Mouse (Mus musculus): ENCODE measurements around the gene Sec14l1.
A peak's percentile ranks its signal among the peaks of the same experiment; 100 is the strongest.

The Sec14l1 gene

DNA sequence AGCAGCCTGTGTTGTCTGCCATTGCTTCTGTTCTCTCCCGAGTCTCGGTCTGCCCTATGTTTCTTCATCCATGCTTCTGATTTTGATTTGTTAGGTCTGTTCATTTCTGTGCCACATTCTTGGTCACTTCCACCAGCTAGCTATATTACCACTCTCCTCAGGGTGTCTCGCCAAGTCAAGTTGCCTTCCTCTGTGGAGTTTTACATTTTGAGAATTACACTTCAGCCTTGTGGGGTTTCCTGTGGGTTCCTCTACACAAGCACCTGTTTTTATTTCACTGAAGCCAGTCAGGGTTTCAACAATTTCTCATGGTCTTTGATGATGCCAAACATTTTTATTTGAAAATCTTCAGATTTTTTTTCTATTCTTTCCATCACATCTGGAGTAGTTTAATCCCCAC is 67.8 kb downstream of the Sec14l1 start:
- no peak for DNase-seq (ENCODE audit: low read depth, low spot score)

DNA sequence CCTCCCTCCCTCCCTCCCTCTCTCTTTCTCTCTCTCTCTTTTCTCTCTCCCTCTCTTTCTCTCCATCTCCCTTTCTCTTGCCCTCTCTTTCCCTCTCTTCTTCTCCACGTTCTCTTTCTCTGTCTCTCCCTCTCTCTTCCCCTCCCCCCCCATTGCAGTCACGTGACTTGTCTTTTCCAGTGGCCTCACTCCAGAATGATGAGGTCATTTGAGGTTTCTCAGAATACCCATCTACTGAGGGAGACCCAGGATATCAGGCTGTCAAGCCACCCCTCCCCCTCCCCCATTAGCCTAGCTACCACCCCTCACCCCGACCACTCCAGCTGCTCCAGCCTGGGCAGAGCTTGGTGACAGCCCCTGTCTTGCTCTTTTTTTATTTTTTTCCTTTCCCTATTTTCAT is 68.3 kb downstream of the Sec14l1 start:
- DNase-seq (ENCODE audit: low read depth, low spot score) = no peak

DNA sequence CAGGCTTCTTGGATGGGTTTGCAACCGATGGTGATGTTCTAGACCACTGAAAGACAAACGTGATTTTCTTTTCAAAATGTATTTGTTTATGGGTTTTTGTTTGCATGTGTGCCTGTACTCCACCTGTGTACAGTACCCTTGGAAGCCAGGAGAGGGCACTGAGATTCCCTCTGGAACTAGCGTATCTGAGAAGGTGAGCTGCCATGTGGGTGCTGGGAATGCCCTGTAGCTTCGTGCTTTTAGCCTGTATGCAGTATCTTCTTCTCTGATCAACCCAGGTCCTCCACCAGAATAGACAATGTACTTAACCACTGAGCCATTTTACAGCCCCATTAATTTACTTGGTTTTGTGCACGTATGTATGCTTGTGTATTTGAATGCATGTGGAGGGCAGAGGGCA is 68.9 kb downstream of the Sec14l1 start:
- no peak for DNase-seq (ENCODE audit: low read depth, low spot score)

DNA sequence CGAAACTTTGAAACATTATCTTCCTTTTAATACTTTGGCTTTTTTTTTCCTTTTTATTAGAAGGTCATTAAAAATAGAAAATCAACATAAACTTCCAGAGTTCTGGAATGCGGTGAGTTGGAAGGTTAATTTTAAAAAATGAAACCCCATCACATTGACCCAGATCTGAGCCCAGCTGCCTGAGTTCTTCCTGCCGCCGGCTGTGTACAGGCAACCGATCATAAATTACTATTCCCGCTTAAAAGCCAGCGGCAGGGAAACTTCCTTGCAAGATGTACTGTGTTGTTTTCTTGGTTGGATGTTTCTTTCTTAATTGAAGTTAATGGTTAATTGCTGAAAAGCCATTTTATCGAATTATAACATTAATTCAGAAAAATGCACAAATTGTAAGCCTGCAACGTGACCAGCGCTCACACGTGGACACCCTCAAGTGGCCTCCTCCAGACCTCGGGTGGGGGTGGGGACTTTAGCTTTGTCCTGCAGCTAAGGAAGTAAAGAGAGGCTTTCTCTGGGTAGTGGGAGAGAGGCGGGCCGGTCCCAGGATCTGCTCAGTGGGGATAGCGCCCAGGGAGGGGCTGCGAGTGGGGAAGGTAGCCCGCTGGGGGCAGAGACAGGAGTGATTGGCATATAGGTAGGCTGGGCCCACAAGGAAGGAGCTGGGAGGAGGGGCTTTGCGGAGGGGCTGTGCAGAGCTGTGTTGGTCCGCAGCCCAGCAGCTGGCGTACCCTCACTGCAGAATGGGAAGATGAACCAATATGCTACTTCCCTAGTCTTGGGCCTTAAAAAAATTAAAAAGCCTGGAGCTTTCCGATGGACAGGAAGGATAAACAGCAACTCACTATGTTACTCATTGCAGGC is 70.3 kb downstream of the Sec14l1 start:
- no peak for DNase-seq (ENCODE audit: low read depth, low spot score)

DNA sequence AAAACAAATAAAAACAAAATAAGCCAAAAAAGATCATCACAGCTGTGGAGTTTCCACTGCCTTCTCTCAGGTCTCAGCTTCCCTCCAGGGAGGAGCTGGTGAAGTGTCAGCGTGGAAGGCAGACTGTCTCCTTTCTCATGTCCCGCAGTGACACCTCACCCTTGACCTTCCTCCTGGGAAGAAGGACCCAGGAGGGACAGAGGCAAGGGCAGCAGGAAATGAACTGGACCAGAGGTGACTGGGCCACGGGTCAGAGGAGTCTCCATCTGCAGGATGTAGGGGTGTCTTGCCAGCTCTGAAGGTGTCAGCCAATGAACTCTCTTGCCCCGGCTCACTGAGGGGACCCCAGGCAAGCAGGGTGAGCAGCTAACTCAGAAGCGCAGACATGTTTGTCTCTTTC is 76.6 kb downstream of the Sec14l1 start:
- no peak for DNase-seq (ENCODE audit: low read depth, low spot score)

DNA sequence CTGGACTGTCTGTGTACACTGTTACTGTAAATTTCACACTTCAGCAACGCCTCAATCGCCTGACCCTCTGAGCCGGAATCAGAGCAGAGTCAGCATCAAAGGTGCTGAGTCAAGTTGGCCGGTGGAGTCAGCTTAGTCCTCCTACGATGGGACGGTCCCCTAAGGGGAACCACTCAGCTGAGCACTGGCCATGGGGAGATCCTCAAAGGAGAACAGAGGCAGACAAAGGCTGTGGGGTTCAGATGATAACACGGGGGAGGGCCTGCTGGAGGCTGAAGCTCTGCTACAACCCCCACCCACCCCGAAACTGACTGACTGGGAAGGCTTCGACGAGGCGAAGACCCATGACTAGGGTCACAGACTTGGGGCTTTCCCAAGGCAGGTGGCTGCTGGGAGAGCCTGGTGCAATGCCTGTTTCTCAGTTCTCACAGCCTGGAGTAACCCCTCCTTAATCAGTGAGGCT is 79.5 kb downstream of the Sec14l1 start:
- DNase-seq (ENCODE audit: low read depth, low spot score) = no peak

DNA sequence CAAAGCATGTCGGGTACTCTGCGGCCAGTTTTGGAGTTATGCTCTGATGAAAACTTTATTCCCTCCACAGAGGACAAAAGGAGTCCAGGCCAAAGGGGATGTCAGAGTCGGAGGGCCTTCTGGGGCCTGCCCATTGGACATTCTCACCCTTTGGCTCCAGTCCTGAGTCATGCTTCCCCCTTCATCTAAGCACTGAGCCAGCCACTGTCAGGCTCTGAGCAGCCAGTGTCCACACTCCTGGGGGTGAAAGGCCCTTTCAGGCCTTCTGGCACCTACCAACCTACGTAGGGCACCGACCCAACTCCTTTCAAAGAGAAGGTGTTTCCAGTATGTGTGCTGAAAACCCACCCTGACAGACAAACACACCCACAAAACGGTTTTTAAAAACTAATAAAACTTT is 80.6 kb downstream of the Sec14l1 start:
- no peak for DNase-seq (ENCODE audit: low read depth, low spot score)

DNA sequence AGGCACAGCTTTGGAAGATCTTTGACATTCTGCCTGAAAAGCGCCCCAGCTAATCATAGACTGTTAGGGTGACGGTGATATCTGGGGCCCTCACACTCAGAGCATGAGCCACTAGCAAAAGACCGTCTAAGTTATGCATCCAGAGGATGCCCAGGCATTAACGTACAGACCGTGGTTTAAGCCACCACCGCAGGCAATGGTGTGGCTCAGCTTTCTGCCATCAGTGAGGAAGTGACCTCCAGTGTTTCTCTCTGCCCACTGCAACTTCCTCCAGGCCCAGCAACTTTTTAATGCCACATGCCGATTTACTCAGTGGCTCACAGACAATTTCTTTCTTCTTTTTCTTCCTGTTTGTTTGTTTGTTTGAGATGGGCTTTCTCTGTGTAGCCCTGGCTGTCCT is 81.7 kb downstream of the Sec14l1 start:
- DNase-seq (ENCODE audit: low read depth, low spot score) = no peak

DNA sequence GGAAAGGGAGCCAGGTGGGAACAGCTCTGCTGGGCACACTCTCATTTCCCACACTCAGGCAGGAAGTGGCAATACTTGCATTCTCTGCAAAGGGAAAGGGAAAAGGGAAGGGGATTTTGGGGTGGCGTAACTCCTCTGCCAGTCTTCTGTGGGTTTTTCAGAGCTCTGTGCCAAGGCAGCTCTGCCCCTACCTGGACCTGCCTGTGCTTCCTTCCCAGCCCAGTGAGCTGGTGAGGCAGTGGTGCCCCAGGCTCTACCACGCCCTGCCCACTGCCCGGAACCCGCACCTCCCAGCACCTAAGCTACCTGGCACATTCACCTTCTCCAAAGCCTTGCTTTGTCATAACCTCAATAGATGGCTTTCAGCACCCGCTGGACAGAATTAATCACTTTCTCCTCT is 83.2 kb downstream of the Sec14l1 start:
- DNase-seq (ENCODE audit: low read depth, low spot score) = no peak

DNA sequence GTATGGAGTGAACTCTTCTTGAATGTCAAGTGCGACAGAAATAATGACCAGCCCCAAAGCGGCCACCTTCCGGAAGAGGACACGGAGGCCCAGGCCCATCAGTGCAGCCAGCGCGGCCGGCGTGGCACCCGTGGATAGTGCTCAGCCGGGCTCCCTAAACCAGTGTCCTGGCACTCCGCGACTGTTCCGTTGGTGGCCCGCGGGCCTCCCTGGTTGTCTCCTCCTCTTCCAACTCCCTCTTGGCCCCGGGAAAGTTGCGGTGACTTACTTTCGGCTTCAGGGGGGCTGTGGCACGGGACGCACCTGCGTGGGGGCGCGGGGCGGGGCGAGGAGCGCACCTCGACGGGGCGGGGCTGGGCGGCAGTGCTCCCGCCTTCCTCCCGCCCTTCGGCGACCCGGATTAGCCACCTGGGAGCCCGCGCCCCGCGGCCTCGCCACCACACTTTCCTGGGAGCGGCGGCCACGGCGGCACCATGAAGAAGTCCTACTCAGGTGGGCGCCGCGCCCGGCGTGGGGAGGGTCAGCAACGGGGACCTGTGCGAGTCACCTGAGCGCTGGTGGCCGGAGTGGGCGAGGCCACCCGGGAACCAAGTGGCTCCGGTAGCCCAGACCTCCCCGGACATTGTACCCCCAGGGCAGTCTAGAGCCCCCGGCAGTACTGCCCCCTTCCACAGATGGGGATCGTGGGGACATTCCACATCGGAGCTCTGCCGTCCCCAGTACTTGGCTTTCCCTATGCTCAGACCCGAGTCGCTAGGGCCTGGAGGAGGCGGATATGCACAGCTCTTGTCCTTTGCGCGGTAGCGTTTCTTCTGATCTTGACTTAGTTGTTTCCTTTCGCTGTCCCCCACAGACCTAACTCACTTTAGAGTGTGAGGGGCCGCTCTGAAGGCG is 84.6 kb downstream of the Sec14l1 start, which contains the start of gene Sept9:
TSS of gene Sept9 (plus strand) at position 380 of the 894 bp plus-strand sequence.
- no peak for DNase-seq (ENCODE audit: low read depth, low spot score)

DNA sequence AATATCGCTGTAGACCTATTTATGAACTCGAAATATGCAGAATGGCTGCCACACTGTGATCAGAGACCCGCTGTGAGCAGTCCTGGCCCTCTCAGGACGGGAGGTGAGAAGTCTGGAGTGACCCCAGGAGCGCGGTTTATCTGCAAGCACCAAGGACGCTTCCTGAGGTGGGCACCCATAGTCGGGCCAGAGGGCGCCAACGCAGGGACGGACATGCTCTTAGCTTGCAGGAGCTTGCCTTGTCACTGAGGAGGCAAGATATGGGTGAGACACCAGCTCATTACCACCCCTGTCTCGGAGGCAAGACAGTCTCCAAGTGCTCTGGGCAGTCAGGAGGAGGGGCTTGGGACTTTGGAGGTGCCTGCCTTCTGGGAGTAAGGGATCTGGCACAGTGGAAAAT is 86.9 kb downstream of the Sec14l1 start:
- no peak for DNase-seq (ENCODE audit: low read depth, low spot score)

DNA sequence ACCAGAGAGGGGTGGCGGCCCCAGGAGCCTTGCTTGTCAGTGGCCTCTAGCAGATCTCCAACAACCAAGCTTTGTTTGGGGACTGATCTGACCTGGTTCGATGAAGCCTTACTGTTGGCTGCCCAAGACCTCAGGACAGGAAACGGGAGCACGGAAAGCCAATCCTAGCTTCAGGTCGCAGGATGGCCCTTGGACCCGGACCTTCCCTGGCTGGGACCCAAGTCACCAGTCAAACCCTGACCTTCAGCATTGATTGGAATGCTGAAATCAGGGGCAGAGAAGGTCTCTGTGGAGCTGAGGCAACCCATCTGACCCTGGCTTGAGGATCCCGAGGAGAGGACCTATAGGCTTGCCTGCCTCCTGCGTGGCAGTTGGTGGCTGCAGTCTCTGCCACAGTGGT is 89.6 kb downstream of the Sec14l1 start:
- no peak for DNase-seq (ENCODE audit: low read depth, low spot score)

DNA sequence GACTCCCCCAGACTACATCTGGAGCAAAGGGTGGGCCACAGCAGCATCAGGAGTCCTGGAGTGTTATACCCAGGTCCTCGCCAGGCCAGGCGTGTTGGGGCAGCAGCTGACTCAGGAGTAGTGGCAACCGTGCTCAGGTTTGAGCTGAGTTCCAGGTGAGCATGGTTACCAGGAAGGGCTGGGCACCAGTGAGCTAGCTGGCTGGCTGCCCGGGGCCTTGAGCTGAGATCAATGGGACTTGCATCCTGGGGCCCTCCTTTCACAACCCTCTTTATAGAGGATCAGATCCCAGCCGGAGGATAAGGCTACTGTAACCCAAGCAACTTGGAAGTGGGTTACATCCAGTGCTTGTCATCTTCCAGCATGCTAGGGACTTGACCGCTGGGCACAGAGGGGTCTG is 90.1 kb downstream of the Sec14l1 start:
- no peak for DNase-seq (ENCODE audit: low read depth, low spot score)

DNA sequence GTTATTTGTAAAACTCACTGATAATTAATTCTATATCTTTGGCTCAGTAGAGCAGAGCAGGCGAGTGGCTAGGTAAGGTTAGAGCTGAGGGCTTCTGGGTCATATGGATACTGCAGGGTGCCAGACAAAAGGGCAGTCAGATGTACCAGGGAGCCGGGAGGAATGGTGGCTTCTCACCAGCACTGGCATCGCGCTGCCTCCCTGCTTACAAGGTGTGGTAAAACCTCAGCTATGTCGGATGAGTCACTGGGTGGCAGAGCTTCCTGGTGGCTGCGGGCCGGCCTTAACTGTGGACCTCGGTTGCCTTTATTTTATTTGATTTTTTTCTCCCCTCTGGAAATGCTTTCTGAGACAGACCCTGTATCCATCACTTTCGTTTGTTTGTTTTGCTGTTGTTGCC is 90.5 kb downstream of the Sec14l1 start:
- DNase-seq (ENCODE audit: low read depth, low spot score) = peak; percentile 44

DNA sequence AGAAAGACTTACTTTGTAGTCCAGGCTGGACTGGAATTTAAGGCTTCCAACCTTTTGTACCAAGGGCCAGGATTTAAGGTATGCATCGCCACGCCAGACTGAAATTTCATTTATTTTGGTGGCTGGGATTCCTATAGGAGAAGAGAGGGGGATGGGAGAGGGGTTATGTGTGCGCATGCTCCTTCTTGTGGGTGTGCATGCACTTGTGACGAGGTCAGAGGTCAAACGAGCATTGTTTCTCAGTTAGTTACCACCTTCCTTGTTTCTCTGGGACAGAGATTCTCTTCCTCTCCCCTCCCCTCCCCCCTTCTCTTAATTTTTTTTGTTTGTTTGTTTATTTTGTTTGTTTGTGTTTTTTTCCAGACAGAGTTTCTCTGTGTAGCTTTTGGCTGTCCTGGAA is 92.5 kb downstream of the Sec14l1 start:
- DNase-seq (ENCODE audit: low read depth, low spot score) = no peak

DNA sequence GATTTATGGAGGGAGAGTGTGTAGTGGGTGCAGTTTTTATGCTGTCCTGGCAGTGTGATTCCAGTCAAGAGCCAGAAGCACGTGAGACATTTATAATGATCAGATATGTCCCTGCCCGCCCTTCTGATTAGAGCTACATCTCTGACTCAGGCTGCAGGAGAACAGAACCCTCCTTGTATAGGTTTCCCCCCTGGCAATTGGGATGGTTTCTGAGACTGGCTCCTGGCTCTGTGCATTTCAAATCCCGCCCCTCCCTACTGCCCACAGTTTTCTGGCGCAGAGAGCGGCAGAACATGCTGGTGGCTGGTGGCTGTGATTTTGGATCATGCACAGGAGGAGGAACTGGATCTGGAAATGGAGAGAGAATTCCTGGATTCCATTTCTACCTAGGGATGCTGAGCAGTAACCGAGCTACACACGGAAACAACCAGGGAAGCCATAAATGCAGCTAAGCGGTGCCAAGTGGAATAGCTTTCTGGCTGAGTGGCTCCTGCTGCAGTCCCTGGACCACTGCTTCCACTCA is 93.2 kb downstream of the Sec14l1 start:
- peak; percentile 71 for DNase-seq (ENCODE audit: low read depth, low spot score)

Measured in 3T3-L1 (cell line).